Mouse (Mus musculus) hindbrain, embryonic 10.5 days (tissue): Measurements from ENCODE around the gene Arhgef26. TPM values are rescaled to one million over a fixed set of nuclear protein-coding genes. Genes with fewer than 3 reads are reported as not detected.

ENCODE experiments used
- DNase-seq: peaks from one replicate; pipeline ENCODE4 v3.0.0-alpha.2; 2017; ENCODE audit warnings: low spot score
- H3K27ac ChIP-seq: fragments of 300-500 bp; sonication (generic); 2 replicates; pipeline ENCODE4 v1.5.1; 2016; ENCODE audit warnings: mild to moderate bottlenecking, moderate library complexity
- H3K27me3 ChIP-seq: fragments of 300-500 bp; sonication (generic); 2 replicates; pipeline ENCODE4 v1.6.1; 2016; ENCODE audit warnings: mild to moderate bottlenecking; ENCODE audit not compliant: poor library complexity, insufficient read depth, severe bottlenecking
- H3K36me3 ChIP-seq: fragments of 300-500 bp; sonication (generic); 2 replicates; pipeline ENCODE4 v1.6.1; 2016; ENCODE audit warnings: mild to moderate bottlenecking, moderate library complexity
- H3K4me1 ChIP-seq: fragments of 300-500 bp; sonication (generic); replicated peaks from 2 replicates; pipeline ENCODE4 v1.6.1; 2016; ENCODE audit warnings: mild to moderate bottlenecking
- H3K4me3 ChIP-seq: fragments of 300-500 bp; sonication (generic); 2 replicates; pipeline ENCODE4 v1.5.1; 2016; ENCODE audit warnings: mild to moderate bottlenecking, moderate library complexity
- H3K9me3 ChIP-seq: fragments of 300-500 bp; sonication (generic); 2 replicates; pipeline ENCODE4 v1.6.1; 2016; ENCODE audit warnings: mild to moderate bottlenecking, moderate library complexity
- WGBS: fragments of 180-500 bp; shearing (Covaris S2); methylation state at CpG from one replicate; pipeline ENCODE4 v1.1.7; 2016; 5-methylcytosine and 5-hydroxymethylcytosine counted together
- polyA plus RNA-seq: library from polyadenylated mRNA; unstranded; fragments of >200 nt; fragmentation: Nextera tagmentation; extraction: Ambion mirVana; gene quantifications from 2 replicates; pipeline ENCODE4 v1.2.1, GENCODE M21; 2016

Gene Arhgef26
- polyA plus RNA-seq, 1 experiment from 2014 or later: 8.8 TPM

- Histone ChIP-seq H3K4me1 (no peaks in the 10 kb centered on the region), H3K9me3 (no peaks in the 10 kb centered on the region), H3K4me3 (no peak overlapping the region), H3K27me3 (no peaks in the 10 kb centered on the region), H3K36me3 (peaks cover 99% of the 10 kb centered on the region), H3K27ac (no peak overlapping the region)
- no peak for DNase-seq
- 94% methylated on average over 2 of the region's 2 CpGs for WGBS
These were observed 146.2 kb downstream of the Arhgef26 start for GRCm38 (mm10) chr3:62484340-62484739.

- Histone ChIP-seq H3K36me3 (peaks cover 98% of the 10 kb centered on the region), H3K9me3 (no peaks in the 10 kb centered on the region), H3K4me3 (no peak overlapping the region), H3K4me1 (no peaks in the 10 kb centered on the region), H3K27ac (no peak overlapping the region), H3K27me3 (no peaks in the 10 kb centered on the region)
- WGBS: 93% methylated on average over 6 of the region's 6 CpGs
- no peak for DNase-seq
These were observed 154.4 kb downstream of the Arhgef26 start for GRCm38 (mm10) chr3:62492568-62492967.

- no peak overlapping the region for H3K4me3 ChIP-seq
- H3K36me3 ChIP-seq: peaks cover 71% of the 10 kb centered on the region
- 78% methylated on average over 4 of the region's 4 CpGs for WGBS
These were observed 161.2 kb downstream of the Arhgef26 start for GRCm38 (mm10) chr3:62499327-62499726.

GRCm38 (mm10) chr3:62505166-62505900, 167.2 kb downstream of the Arhgef26 start:
- Histone ChIP-seq H3K9me3 (no peaks in the 10 kb centered on the region), H3K4me3 (peak overlapping the region; percentile 91), H3K36me3 (peaks cover 16% of the 10 kb centered on the region), H3K27ac (no peak overlapping the region), H3K4me1 (peaks cover 13% of the 10 kb centered on the region), H3K27me3 (0 out of 2 replicates have a peak, but pooled peaks cover 3% of the 10 kb centered on the region)
- whole genome bisulfite sequencing: 81% methylated on average over 5 of the region's 5 CpGs
- DNase-seq: no peak

More at GRCm38 (mm10) chr3:62499327-62499726, 161.2 kb downstream of the Arhgef26 start:
- DNase-seq: no peak
- H3K27me3 ChIP-seq: no peaks in the 10 kb centered on the region
- H3K4me1 ChIP-seq: no peaks in the 10 kb centered on the region
- no peak overlapping the region for H3K27ac ChIP-seq
- H3K9me3 ChIP-seq: no peaks in the 10 kb centered on the region

GRCm38 (mm10) chr3:62506488-62507205, 168.5 kb downstream of the Arhgef26 start, which contains the start of gene Dhx36:
Gene Dhx36 (minus strand): TSS chr3:62507004.
- H3K36me3 ChIP-seq: peaks cover 3% of the 10 kb centered on the region; the same call in 1 of the 2 replicates
- no peaks in the 10 kb centered on the region for H3K9me3 ChIP-seq
- WGBS: under 1% methylated on average over 66 of the region's 66 CpGs
- 0 out of 2 replicates have a peak, but pooled peaks cover 3% of the 10 kb centered on the region for H3K27me3 ChIP-seq
- H3K4me1 ChIP-seq: peaks cover 13% of the 10 kb centered on the region
- H3K4me3 ChIP-seq: peak within 1 kb of the TSS; percentile 91
- H3K27ac ChIP-seq: peak within 1 kb of the TSS; percentile 98
- DNase-seq: peak; percentile 96

GRCm38 (mm10) chr3:62507206-62507647, 169.1 kb downstream of the Arhgef26 start:
- Histone ChIP-seq H3K27ac (peak overlapping the region; percentile 98), H3K9me3 (no peaks in the 10 kb centered on the region), H3K4me1 (peaks cover 13% of the 10 kb centered on the region), H3K36me3 (no peaks in the 10 kb centered on the region; the same call in 1 of the 2 replicates), H3K27me3 (0 out of 2 replicates have a peak, but pooled peaks cover 3% of the 10 kb centered on the region), H3K4me3 (peak overlapping the region; percentile 91)
- 44% methylated on average over 5 of the region's 5 CpGs for WGBS
- DNase-seq: no peak

Other genes starting within 250 kb of the Arhgef26 start
- gene Dhx36, start 168.7 kb downstream of the Arhgef26 start, polyA plus RNA-seq: 29.2 and 33.1 TPM in 2 replicates